Mouse (Mus musculus) liver, embryonic 14.5 days (tissue): ENCODE results near the gene Slc30a10.

Source experiments
- CTCF ChIP-seq: IDR thresholded peaks from 2 replicates; pipeline ENCODE4 v1.5.1; 2016; ENCODE audit warnings: antibody characterized with exemption, low read depth, control low read depth
- EP300 ChIP-seq: IDR thresholded peaks from 2 replicates; pipeline ENCODE4 v1.6.1; 2016; ENCODE audit warnings: antibody characterized with exemption, low read depth

GRCm38 (mm10) chr1:185517566-185517965 is 62.9 kb downstream of the Slc30a10 start:
- TF ChIP-seq EP300: no peak
- peak; percentile 64 for TF ChIP-seq CTCF
